Mouse (Mus musculus): Measurements from ENCODE around the gene Actr10.

Actr10 gene

DNA sequence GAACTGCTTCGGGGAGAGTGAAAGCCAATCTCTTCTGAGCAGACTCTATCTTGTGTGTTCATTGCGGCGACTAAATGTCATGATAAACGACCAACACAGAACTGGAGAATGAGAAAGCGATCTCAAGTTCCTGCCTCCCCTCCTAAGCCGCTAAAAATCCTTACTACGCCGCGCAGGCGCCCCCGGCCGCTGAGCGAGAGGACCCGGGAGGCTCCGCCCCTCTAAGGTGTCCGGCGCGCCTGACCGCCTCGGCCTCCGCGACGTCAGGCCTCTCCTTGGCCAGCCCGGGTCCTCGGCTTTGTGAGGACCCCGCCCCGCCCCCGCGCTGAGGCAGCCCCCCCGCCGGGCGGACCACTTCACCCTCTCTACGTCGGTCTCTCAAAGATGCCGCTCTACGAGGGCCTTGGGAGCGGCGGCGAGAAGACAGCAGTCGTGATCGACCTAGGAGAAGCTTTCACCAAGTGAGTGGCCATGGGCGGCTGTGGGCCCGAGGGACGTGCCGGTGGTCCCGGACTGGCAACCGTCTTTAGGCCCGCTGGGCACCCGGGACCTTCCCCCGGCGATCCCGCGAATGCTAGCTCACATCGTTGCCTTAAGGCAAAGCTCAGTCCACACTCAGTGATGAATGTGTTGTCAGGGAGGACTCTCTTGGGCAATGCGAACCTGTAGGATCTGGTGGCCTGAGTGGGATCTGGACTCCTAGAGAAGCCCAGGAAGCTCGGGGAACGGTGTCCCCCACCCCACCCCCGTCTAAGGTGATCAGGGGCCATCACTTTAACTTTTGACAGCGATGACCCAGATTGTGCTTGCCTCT, at the start of gene Actr10:
Actr10 (plus strand) TSS at position 287 of the 814 bp plus-strand sequence.
- peak; percentile 66 for DNase-seq (ENCODE audit: extremely low spot score, low read depth, low spot score)

DNA sequence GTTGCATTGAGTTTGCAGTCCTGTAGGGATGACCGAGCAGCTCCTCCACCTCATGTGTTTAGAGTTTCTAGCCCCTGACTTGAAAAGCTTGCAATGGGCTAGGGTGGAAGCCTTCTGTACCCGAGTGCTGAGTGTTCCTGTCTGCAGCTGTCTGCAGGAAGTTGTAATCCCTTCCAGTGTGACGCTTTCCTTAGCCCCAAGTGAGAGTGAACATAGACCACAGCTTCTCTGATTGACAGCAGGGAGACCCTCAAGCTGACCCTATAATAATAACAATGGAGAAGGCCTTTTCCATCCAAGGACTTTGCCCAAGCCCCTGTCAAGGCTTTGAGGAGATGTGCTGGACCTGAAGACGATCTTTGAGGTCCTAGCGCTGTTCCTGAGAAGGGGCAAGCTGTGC, 47.3 kb upstream of the Actr10 start:
- no peak for DNase-seq (ENCODE audit: extremely low spot score, low read depth, low spot score)

DNA sequence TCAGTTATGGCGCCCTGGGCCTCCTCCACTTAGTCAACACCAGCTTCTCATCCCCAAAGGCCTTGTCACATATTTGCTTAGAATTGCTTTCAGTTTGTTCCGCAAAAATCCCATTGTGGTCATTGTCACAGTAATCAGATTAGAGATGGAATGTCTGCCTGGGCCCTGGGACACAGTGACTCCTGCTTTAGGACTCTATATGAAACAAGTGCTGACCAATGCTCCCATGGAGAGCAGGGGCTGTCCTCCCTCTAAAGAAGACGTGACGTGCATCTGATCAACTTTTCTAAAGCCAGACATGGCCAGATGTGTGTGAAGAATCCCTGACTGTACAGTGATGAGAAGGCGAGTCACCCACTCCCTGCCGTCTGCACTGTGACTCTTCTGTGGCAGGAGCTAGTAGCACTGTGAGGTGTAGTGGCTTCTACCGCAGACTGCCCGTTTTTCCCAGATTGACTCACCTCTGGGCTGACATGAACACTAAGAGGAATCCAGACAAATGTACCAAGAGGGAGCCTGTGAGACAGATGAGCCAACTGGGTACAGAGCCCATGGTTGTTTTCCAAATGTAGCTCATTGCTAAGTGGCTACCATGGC, 46.7 kb upstream of the Actr10 start:
- no peak for DNase-seq (ENCODE audit: extremely low spot score, low read depth, low spot score)

DNA sequence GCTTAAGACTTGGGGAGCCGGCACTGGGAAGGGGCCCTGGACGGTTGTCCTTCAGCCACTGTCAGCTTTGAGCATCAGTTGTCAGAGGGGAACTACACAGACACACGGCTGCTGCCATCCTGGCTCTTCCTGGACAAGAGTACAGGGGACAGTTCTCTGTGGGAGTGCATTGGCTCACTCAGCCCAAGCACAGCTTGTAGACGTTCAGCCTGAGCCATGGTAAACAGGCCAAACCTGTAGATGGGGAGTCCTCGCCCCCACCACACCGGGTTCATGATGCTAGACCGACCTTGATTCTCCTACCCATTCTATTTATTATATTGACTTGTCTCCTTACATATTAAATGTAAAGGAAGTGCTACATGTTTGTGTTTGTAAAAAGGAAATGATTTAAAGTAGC, 42.4 kb upstream of the Actr10 start:
- no peak for DNase-seq (ENCODE audit: extremely low spot score, low read depth, low spot score)

DNA sequence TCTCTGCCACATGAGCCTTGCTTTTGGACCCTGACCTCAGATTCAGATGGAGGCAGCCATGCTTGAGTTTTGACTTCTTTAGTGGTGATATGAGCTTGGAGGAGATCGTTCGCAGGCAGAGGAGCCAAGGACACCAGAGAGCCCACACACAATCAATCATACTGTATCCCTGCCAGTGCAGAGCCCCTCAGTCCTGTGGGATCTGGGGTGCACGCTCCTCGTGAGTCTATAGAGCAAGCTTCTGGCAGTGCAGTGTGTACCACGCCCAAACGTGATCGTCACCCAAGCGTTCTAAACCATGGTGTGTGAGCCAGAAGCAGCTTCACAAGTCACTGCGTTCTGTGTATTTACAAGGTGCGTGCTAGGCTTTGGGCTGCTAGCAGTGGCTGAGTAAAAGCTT, 41.6 kb upstream of the Actr10 start:
- no peak for DNase-seq (ENCODE audit: extremely low spot score, low read depth, low spot score)

DNA sequence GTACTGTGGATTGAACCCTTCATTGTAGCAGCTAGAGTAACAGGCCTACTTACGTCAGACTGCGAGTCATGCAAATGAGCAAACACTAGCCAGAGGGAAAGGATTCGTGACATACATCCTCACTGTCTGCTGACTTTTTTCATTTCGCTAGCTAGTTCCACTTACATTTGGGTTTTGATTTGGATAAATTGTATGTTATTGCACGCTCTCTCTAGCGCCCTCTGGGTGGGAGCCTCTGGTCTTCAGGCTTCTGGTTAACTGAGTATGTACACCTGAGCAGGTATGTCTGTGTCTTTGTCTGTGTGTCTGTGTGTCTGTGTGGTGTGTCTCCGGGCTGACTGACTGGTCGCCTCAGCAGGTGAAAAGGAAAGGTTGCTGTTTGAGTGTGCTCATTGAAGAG, 40.2 kb upstream of the Actr10 start:
- DNase-seq (ENCODE audit: extremely low spot score, low read depth, low spot score): no peak

DNA sequence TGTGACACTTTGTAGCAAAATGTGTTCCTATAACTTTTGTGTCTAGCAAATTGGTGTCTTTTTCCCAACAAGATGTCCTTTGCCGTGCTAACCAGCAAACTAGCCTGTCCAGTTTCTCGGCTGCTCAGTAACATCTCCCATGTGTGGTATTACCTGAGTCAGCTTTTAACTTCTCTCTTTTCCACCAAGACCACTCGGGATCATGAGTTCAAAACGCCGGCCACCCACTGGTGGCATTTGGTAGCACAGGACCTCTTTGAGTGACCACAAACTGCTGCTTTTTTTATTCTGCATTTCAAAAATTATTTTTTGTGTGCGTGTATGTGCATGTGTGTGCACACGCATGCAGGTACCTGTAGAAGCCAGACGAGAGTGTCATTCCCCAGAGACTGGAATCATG, 39.2 kb upstream of the Actr10 start:
- no peak for DNase-seq (ENCODE audit: extremely low spot score, low read depth, low spot score)

DNA sequence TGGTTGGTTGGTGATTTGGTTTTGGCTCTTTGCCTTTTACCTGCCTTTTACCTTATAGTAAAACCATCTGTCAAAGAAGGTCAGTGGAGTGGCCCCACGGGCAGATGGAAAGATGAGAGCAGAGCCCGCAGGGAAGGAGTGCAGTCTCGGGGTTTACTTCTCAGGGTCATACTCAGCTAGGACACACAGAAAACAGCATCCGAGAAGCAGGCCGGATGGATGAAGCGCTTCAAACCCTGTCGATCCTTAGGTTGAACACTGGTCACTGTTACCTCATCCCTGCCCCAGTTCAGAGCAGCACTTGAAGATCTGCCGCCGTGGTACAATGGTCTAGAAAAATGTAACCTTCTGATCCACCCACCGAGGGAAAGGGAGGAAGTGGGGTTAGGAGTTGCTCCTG, 33.2 kb upstream of the Actr10 start:
- no peak for DNase-seq (ENCODE audit: extremely low spot score, low read depth, low spot score)

DNA sequence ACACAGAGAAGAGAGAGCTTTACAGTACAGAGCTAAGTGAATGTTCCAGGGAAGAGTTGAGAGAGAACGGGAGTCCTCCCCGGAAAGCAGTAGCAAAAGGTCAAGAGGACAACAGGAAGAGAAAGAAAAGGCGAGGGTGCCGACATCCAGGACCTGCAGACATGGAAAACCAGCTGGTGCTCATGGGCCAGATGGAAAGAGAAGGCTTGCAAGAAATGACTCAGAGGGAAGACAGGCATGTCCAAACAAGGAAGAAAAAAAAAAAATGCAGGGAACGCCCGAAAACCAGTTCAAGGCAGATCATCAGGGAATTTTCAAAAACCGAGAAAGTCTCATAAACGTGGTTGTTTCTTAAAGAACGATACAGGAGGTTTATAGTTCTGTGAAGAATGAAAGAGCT, 30.8 kb upstream of the Actr10 start:
- no peak for DNase-seq (ENCODE audit: extremely low spot score, low read depth, low spot score)

DNA sequence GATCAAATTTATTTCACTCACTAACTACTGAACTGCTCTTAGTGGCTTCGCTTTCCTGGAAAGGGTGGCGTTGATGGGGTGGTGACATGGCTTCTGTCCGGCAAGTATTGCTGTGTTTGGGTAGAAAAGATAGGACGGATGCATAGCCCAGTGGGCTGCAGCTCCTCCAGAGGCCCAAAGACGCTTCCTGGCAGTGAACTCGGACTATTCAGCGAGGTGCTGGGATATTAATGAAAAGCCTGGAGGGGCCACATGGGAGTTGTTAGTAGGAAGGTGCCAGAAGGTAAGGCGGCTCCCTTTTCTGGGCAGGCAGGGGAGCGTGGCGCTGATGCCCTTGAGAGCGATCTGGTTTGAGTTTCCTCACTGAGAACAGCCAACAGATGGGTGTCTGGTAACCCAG, 30.0 kb upstream of the Actr10 start:
- no peak for DNase-seq (ENCODE audit: extremely low spot score, low read depth, low spot score)

DNA sequence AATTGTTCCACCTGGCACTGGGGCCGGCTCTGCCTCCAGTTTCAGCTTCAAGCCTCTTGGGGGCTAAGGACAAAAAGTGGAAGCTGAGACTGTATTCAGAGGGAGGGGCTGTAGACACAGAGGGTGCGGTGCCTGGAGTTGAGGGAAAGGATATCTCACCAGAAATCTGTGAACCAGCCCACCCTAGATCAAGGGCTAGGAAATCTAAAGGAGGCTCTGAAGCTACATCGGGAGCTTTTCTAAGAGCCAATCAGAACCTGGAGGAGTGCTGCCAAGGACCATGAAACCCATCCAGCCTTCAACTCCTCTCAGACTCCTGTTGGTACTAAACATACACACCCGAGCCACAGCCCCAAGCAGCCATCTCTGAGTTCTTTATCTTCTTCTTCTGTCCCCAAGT, 29.6 kb upstream of the Actr10 start:
- no peak for DNase-seq (ENCODE audit: extremely low spot score, low read depth, low spot score)

DNA sequence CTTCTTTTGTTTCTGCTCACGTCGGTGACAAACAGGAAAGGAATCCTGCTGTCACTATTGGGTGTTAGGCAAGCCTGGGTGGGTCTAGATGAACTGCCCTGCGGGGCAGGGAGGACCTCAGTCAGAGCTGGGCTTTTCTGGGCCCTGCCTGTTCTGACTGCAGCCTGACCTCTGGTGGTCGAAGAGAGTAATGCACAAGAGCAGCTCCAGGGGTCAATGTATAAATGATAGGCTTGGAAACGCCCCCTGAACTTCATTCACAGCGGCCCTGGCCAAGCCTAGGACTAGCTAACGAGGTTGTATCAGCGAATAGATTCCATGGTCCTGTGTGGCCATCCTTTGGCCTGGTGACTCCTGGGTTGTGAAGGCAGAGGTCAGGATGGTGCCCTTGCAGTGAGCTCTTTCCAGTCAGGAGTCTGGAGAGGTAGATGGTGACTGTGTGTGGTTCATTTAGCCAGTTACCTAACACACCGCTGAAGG, 27.4 kb upstream of the Actr10 start:
- DNase-seq (ENCODE audit: extremely low spot score, low read depth, low spot score): peak; percentile 66

DNA sequence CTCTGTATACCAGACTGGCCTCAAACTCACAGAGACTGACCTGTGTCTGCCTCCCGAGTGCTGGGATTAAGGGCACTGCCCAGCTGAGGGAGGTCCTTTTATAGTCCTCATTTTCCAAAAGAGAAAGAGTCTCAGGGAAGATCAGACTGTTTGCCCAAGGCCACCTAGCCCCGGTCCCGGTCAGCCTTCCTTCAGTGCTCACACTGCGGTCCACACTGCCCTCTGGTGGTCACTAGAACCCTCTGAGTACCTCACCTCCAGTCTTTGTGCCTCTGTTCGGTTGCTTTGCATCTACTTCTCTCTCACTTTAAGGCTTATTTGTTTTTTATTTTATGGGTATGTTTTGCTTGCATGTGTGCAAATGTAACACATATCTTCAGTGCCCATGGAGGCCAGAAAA, 26.6 kb upstream of the Actr10 start:
- peak; percentile 71 for DNase-seq (ENCODE audit: extremely low spot score, low read depth, low spot score)

DNA sequence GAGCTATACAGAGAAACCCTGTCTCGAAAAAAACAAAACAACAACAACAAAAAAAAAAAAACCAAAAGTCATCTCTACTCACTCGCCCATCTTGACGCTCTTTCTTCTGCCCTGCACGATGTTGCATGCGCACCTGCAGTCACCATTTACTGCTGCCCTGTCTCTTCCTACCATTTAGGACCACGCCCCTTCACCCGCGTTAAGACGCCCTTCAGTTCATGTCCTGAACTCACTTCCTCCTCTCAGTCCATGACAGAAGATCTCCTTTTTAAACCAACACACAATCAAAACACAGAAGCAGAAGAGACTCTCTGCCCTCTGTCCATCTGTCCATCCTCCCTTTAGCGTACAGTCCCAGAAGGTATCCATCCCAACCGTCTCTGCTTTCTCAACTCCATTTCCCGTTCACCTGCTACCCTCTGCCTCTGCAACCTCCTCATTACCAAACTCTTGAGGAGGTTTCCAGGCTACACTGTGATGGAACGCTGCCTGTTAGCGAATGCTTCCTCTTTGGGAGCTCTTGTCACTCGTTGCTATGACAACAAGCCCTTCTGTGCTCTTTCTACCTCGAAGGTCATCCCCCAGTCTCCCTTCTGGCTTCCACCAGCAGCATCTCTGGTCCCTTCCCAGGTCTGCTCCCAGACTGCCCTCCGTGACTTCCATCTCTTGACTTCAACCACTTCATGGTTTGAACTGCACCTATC, 25.8 kb upstream of the Actr10 start:
- DNase-seq (ENCODE audit: extremely low spot score, low read depth, low spot score): no peak

DNA sequence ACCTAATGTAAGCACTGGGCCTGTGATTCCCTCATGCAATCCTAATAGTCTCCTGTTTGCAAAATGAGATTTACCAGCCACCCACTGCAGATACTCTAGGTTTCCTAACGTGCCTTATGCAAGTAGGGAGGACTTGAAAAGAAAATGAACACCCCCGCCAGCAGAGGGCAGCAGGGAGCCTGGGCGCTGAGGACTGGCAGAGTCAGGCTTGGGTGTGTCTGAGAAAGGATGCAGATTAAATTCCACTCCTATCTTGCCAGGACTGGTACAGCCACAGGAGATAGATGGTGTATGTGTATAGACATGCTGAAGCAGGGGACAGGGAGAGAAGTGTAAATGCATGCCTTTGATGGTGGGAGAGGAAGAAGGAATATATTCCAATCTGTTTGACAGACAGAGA, 24.2 kb upstream of the Actr10 start:
- DNase-seq (ENCODE audit: extremely low spot score, low read depth, low spot score): no peak

DNA sequence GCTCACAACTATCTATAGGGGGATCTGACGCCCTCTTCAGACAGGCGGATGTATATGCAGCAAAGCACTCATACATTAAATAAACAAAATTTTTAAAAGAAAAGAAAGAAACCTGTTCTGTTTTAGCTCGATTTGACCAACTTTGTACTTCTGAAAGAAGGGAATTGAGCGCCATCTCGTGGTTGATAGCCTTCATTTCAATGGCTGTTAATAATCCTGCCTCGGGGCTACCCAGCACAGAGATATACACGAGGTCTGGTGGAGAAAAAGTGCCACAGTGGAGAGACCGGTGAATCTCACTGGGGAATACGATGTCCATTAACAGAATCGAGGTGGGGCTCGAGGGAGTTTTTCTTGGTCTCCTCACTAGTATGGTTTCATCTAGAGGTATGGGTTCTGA, 23.3 kb upstream of the Actr10 start:
- DNase-seq (ENCODE audit: extremely low spot score, low read depth, low spot score): no peak

DNA sequence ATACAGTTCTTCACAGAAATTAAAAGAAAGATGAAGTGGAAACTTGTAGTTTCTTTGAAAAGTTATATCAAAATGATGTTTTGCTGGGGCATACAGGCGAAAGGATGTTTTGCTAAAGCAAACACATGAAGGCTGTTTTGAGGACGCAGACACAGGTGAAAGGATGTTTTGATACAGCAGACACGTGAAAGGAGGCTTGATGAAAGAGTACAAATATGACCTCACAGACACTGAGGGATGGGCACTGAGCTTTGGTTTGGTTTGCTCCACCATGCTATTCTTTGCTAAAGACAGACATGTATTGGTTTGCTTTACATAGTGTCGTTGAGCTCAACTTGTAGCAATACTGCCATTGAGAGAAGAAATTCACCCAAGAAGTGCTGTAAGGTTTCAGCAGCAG, 7.9 kb upstream of the Actr10 start:
- no peak for DNase-seq (ENCODE audit: extremely low spot score, low read depth, low spot score)

DNA sequence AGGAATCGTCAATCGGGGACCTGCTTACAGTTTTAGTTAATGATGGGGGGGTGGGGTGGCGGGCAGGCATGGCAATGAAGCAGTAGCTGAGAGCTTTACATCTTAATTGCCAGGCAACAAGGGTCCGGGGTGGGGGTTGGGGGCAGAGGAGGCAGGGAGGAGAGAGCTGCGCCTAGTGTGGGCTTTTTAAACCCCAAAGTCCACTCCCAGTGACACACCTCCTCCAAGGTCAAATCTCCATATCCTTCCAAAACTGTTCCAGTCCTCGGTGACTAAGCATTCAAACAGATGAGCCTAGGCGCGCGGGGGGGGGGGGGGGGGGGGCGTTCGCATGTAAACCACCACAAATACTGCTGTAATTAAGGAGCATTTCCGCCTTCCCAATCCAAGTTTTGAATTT, 507 bp upstream of the Actr10 start:
- no peak for DNase-seq (ENCODE audit: extremely low spot score, low read depth, low spot score)

DNA sequence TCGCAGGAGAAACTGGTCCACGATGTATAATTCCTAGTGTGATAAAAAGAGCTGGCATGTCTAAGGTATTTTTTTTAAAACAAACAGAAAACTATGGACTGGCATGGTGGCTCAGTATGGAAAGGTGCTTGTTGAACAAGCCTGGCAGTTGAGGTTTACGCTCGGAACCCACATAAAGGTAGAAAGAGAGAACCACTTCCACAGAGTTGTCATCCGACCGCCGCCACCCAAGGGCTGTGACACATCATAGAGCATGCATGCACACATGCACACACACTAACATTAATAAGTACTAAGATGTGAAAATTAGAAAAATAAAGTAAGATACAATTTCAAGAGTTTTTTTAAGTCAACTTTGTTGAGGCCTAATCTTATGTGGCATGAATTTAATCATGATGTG, 3.1 kb downstream of the Actr10 start:
- no peak for DNase-seq (ENCODE audit: extremely low spot score, low read depth, low spot score)

DNA sequence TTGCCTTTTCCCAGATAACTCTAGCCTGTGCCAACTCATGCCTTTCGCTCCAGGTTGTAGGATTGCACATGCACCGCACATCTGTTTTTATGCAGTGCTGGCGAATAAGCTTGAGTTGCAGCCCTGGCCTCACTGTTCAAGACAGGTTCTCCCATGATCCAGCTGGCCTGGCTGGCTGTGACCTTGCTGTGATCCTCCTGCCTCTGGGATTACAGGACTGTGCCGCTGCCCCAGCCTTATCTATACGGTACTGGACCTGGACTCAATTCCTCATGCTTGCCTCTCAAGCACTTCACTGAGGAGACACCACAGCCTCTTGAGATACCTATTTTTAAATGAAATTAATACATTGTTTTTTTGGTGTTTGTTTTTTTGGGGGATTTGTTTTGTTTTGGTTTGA, 6.5 kb downstream of the Actr10 start:
- DNase-seq (ENCODE audit: extremely low spot score, low read depth, low spot score): no peak

DNA sequence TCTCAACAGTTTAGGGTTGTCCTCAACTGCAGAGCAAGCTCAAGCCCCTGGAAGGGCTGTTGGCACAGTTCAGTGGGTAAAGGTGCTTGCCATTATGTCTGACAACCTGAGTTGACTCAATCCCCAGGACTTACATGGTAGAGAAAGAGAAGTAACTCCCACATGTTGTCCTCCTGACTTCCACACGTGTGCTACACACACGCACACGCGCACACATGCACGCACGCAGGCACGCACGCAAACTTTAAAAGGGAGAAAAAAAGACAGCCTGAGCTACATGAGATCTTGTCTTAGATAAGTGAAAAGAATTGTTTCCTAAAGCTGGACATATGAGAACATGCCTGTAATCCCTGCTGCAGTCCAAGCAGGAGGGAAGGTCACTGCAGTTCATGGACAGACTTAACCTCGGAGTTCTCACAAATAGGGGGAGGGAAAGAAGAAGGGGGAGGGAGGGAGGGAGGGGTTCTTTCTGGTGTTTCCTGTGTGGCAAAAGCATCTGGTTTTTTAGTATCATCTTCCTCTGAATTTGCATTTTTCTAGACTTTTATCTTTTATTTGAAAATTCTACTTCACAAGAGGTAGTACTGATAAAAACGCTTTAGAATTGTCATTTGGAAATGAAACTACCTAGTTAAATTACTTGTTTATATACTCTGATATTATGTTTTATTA, 9.1 kb downstream of the Actr10 start:
- DNase-seq (ENCODE audit: extremely low spot score, low read depth, low spot score): no peak

DNA sequence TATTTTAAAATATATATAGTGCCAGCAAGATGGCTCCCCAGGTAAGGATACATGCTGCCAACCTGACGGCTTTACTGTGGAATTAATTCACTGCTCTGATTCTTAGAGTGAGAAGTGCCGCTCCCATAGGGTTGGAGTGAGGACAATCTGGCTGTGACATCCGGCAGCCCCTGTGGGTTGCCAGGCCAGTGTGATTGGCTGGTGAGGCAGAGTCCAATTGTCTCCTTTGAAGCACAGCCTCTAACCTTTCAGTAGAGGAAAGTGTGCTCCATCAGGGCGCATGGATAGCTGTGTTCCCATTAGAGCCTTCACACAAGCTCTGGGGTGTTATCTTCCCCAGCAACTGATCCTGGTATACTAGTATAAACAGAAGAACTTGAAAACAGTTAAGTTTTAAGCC, 21.0 kb downstream of the Actr10 start:
- DNase-seq (ENCODE audit: extremely low spot score, low read depth, low spot score): no peak

All from hindlimb bud, embryonic 11.5 days (tissue).